Mouse (Mus musculus) liver, postnatal 0 days (tissue): Measurements from ENCODE around the gene Vmn2r16.

Source experiments
- CTCF ChIP-seq: sonication (generic); IDR thresholded peaks from 2 replicates; pipeline ENCODE4 v1.5.1; 2016; ENCODE audit warnings: antibody characterized with exemption, low read depth
- EP300 ChIP-seq: IDR thresholded peaks from 2 replicates; pipeline ENCODE4 v1.6.1; 2016; ENCODE audit warnings: antibody characterized with exemption, low read depth, mild to moderate bottlenecking

GRCm38 (mm10) chr5:109329862-109330261 lies at the start of gene Vmn2r16:
- TF ChIP-seq CTCF (no peak), EP300 (no peak)
